Mouse (Mus musculus): ENCODE data around the gene Aldoart2. TPM values are rescaled to one million over a fixed set of nuclear protein-coding genes. Genes with fewer than 3 reads are reported as not detected.
"Not testable (repeated sequence)": the region's sequence is repeated elsewhere in the genome, so short reads cannot be mapped to it uniquely, and the experiment has no call there.

Aldoart2 gene
- total RNA-seq (2014; fragmentation: Nextera tagmentation) = not detected in 2 replicates
- total RNA-seq (2017) = not detected in 2 replicates

GRCm38 (mm10) chr12:55565206-55565605 lies at the start of gene Aldoart2:
TSS of gene Aldoart2 (plus strand) at chr12:55565239.
- ATAC-seq (replicated peaks; ENCODE audit: poor library complexity, severe bottlenecking) = no peak

GRCm38 (mm10) chr12:55518061-55518738 lies 46.8 kb upstream of the Aldoart2 start:
- peak; percentile 93 for ATAC-seq (replicated peaks; ENCODE audit: poor library complexity, severe bottlenecking)

- ATAC-seq (replicated peaks; ENCODE audit: poor library complexity, severe bottlenecking) = no peak
Observed at GRCm38 (mm10) chr12:55526983-55527752, 37.9 kb upstream of the Aldoart2 start.

- ATAC-seq (replicated peaks; ENCODE audit: poor library complexity, severe bottlenecking) = no peak
Observed at GRCm38 (mm10) chr12:55536537-55537135, 28.4 kb upstream of the Aldoart2 start.

GRCm38 (mm10) chr12:55537742-55538141 lies 27.3 kb upstream of the Aldoart2 start:
- no peak for ATAC-seq (replicated peaks; ENCODE audit: poor library complexity, severe bottlenecking)

GRCm38 (mm10) chr12:55538328-55538971 lies 26.6 kb upstream of the Aldoart2 start:
- ATAC-seq (replicated peaks; ENCODE audit: poor library complexity, severe bottlenecking) = no peak

- no peak for ATAC-seq (replicated peaks; ENCODE audit: poor library complexity, severe bottlenecking)
Observed at GRCm38 (mm10) chr12:55539157-55539556, 25.9 kb upstream of the Aldoart2 start.

- ATAC-seq (replicated peaks; ENCODE audit: poor library complexity, severe bottlenecking) = not testable (repeated sequence)
Observed at GRCm38 (mm10) chr12:55554901-55555300, 10.1 kb upstream of the Aldoart2 start.

- no peak for ATAC-seq (replicated peaks; ENCODE audit: poor library complexity, severe bottlenecking)
Observed at GRCm38 (mm10) chr12:55557866-55558265, 7.2 kb upstream of the Aldoart2 start.

GRCm38 (mm10) chr12:55559184-55559855 lies 5.7 kb upstream of the Aldoart2 start:
- ATAC-seq (replicated peaks; ENCODE audit: poor library complexity, severe bottlenecking) = no peak

- ATAC-seq (replicated peaks; ENCODE audit: poor library complexity, severe bottlenecking) = peak; percentile 91
Observed at GRCm38 (mm10) chr12:55560025-55560690, 4.9 kb upstream of the Aldoart2 start.

GRCm38 (mm10) chr12:55563742-55564141 lies 1.3 kb upstream of the Aldoart2 start:
- ATAC-seq (replicated peaks; ENCODE audit: poor library complexity, severe bottlenecking) = no peak

GRCm38 (mm10) chr12:55564187-55564963 lies 664 bp upstream of the Aldoart2 start:
- ATAC-seq (replicated peaks; ENCODE audit: poor library complexity, severe bottlenecking) = no peak

GRCm38 (mm10) chr12:55565867-55566266 lies 828 bp downstream of the Aldoart2 start:
- ATAC-seq (replicated peaks; ENCODE audit: poor library complexity, severe bottlenecking) = no peak

GRCm38 (mm10) chr12:55566837-55567236 lies 1.8 kb downstream of the Aldoart2 start:
- no peak for ATAC-seq (replicated peaks; ENCODE audit: poor library complexity, severe bottlenecking)

GRCm38 (mm10) chr12:55568466-55568865 lies 3.4 kb downstream of the Aldoart2 start:
- ATAC-seq (replicated peaks; ENCODE audit: poor library complexity, severe bottlenecking) = no peak

- ATAC-seq (replicated peaks; ENCODE audit: poor library complexity, severe bottlenecking) = peak; percentile 80
Observed at GRCm38 (mm10) chr12:55569676-55570075, 4.6 kb downstream of the Aldoart2 start.

GRCm38 (mm10) chr12:55570646-55571045 lies 5.6 kb downstream of the Aldoart2 start:
- no peak for ATAC-seq (replicated peaks; ENCODE audit: poor library complexity, severe bottlenecking)

GRCm38 (mm10) chr12:55571181-55571580 lies 6.1 kb downstream of the Aldoart2 start:
- no peak for ATAC-seq (replicated peaks; ENCODE audit: poor library complexity, severe bottlenecking)
